Mouse (Mus musculus): Measurements from ENCODE around the gene N4bp2l2. TPM values are rescaled to one million over a fixed set of nuclear protein-coding genes. Genes with fewer than 3 reads are reported as not detected.
A peak's percentile ranks its signal among the peaks of the same experiment; 100 is the strongest.

Gene N4bp2l2
- polyA plus RNA-seq, 1 experiment from 2014 or later: 32.6 TPM

DNA sequence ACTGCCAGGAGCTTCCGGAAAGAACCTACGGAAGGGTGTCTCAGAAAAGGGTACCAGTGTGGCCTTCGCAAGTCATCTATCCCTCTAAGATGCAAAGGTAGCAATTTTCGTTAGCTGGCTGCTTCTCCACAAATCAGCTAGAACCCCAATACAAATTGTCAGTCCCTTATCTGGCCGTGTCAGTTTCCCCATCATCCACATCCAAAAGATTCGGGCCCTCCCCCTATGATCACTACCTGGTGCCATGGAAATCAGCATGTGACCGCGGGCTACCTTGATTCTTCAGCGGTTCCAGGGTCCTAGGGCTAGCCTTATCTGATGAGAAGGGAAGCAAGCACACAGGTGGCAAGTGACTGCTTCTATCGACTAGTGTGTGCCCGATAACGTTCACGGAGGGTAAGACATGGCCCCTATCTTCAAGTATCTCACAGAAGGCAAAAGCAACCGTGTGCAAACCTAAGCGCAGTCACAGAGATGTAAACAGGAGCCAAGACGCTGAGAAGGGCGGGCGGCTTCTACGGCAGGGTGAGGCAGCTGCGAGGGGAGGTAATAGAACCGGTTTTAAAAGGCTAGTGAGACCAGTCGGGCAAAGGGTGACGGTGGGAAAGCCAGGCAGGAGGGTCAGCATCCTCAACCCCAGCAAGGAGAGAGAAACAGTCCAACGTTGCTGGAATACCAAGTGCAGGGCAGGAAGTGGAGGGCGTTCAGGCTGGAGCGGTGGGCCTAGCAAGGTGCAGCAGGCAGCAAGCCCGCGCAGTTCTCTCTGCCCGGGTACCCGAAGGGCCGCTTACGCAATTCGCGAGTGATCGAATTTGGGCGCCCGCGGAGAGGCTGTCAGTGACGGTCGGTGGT is 72.9 kb downstream of the N4bp2l2 start:
- WGBS: 10% methylated on average over 40 of the region's 40 CpGs
- Histone ChIP-seq H3K9ac (peak overlapping the region; percentile 79), H3K9me3 (no peaks in the 10 kb centered on the region), H3K27me3 (peaks cover 53% of the 10 kb centered on the region), H3K4me2 (peak overlapping the region; percentile 99), H3K4me3 (peak overlapping the region; percentile 83), H3K4me1 (replicated peaks) (peaks cover 15% of the 10 kb centered on the region), H3K27ac (replicated peaks) (0 out of 2 replicates have a peak overlapping the region, but pooled peaks have one; percentile 13), H3K36me3 (peaks cover 2% of the 10 kb centered on the region; the same call in 1 of the 2 replicates)
- peak; percentile 54 for ATAC-seq (ENCODE audit: low read depth)

DNA sequence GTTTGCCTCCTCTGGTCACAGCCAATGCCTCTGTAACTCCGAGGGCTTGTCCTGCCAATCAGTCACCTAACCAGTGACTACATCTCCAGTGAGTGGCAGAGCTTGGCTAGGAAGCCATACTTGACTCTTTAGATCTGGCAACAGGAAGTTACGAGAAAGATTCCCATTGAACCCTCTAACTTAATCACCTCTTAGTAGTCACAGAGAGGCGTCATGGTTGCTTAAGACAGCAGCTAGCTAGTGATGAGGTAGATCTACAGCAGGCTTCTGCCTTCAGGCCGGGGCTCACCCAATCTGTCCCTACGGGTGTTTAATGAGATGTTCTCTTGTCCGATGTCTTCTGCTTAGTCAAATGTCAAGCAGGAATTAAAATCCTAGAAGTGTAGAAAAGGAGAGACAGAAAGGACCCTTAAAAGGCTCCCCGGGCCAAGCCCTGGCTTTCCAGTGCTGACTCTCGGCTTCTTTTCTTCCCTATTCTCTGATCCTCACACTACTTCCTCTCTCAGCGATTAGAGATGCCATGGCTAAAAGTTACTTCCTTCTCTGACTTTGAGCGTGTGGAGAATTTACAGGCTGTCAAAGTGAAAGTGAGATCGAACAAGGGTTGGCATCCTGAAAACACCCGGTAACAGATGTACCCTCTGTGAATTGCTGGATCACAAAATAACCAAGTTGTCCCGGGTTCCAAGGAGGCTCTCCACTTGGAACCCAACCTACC is 73.6 kb downstream of the N4bp2l2 start:
- Histone ChIP-seq H3K36me3 (no peaks in the 10 kb centered on the region), H3K27ac (replicated peaks) (no peak overlapping the region), H3K4me3 (peak overlapping the region; percentile 83), H3K9me3 (no peaks in the 10 kb centered on the region), H3K4me2 (peak overlapping the region; percentile 99), H3K4me1 (replicated peaks) (peaks cover 15% of the 10 kb centered on the region), H3K9ac (0 out of 2 replicates have a peak overlapping the region, but pooled peaks have one; percentile 79), H3K27me3 (peaks cover 47% of the 10 kb centered on the region)
- no peak for ATAC-seq (ENCODE audit: low read depth)
- WGBS: 73% methylated on average over 13 of the region's 13 CpGs

DNA sequence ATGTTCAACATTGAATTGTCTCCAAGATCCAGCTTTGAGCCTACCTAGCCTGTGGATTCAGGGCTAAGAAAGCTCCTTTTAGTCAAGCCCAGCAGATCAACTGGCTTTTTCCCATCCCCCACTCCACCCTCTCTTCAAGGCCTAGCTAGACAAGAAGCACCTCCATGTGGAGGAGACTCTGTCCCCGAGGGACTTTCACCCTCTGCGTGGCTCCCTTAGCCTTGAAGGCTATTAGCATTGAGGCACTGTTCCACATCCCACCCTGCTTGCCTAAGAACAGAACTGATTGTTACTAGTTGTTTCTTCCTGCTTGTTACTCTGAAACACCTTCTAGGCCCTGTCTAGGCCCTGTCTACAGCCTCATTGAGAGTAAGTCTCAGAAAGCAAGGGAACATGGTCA is 76.0 kb downstream of the N4bp2l2 start:
- Histone ChIP-seq H3K9me3 (no peaks in the 10 kb centered on the region), H3K27ac (replicated peaks) (no peak overlapping the region), H3K9ac (no peak overlapping the region), H3K27me3 (peaks cover 25% of the 10 kb centered on the region), H3K4me1 (replicated peaks) (peaks cover 14% of the 10 kb centered on the region), H3K36me3 (no peaks in the 10 kb centered on the region), H3K4me3 (no peak overlapping the region), H3K4me2 (no peak overlapping the region)
- 71% methylated on average over 2 of the region's 2 CpGs for WGBS
- no peak for ATAC-seq (ENCODE audit: low read depth)

DNA sequence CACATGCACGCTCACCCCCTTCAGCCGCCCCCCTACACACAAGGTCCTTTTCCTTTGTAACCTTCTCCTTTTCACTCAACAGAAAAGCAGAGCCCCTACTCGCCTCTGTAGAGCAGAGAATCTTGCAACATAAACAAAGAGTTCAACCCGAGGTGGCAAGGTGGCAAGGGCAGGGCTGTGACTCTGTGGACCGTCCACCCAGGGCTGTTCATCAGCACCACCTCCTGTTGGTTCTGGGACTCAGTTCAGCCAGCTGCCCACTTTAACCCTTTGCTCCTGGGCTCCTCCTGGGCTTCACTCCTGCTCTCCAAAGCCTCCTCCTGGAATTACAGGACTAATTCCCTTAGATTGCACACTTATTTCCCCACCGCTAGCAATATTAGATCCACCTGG is 81.7 kb downstream of the N4bp2l2 start:
- Histone ChIP-seq H3K9me3 (no peaks in the 10 kb centered on the region), H3K27ac (replicated peaks) (no peak overlapping the region), H3K27me3 (no peaks in the 10 kb centered on the region), H3K4me2 (no peak overlapping the region), H3K4me1 (replicated peaks) (no peaks in the 10 kb centered on the region), H3K4me3 (no peak overlapping the region), H3K36me3 (no peaks in the 10 kb centered on the region), H3K9ac (no peak overlapping the region)
- WGBS: 54% methylated on average over 6 of the region's 6 CpGs
- no peak for ATAC-seq (ENCODE audit: low read depth)

DNA sequence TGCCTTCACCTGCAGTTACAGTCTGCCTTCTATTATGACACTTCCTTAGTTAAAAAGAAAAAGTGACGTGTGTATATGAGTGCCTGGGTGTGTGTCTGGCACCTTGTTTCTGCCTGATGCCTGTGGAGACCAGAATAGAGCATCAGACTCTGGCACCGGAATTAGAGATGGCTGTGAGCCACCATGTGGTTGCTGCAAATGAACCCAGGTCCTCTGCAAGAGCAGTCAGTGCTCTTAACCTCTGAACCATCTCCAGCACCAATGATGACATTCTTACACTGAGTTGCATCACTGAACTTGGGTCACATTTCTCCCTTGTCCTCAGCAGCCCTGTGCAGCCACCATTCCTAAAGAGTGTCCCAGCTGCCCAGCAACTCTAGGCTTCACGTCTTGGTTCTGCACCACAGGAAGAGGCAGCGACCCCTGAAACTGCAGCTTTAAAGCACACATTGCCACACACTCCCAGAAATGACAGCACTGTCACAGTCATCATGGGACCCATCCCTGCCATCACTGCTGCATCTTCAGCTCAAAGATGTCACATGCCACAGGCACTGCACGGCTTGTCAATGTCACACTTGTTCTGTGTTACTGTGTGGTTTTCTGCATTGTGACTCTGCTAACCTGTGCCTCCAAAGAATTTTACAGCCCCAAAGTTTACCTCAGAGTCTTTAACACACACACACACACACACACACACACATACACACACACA is 82.2 kb downstream of the N4bp2l2 start:
- 79% methylated on average over 5 of the region's 5 CpGs for whole genome bisulfite sequencing
- H3K27me3 ChIP-seq: no peaks in the 10 kb centered on the region
- no peak overlapping the region for H3K27ac ChIP-seq (replicated peaks)
- H3K36me3 ChIP-seq: no peaks in the 10 kb centered on the region
- ATAC-seq (ENCODE audit: low read depth): no peak
- H3K4me1 ChIP-seq (replicated peaks): no peaks in the 10 kb centered on the region
- no peaks in the 10 kb centered on the region for H3K9me3 ChIP-seq
- no peak overlapping the region for H3K4me3 ChIP-seq
- no peak overlapping the region for H3K9ac ChIP-seq
- no peak overlapping the region for H3K4me2 ChIP-seq

DNA sequence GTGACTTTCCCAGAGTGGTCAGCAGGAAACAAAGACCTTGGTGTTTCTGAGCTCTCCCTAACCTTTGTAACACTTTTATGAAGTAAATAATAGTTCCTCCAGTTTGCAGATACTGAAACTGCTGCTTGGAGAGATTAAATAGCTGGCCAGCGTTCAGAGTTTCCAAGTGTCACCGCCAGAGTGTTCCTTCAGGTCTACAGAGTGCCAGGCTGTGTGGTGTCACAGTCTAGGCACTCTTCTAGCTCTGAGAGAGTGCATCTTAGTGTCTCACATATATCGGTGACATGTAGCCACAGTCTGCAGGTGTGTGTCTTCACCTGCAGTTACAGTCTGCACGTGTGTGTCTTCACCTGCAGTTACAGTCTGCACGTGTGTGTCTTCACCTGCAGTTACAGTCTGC is 82.8 kb downstream of the N4bp2l2 start:
- no peak overlapping the region for H3K4me3 ChIP-seq
- no peak overlapping the region for H3K27ac ChIP-seq (replicated peaks)
- 78% methylated on average over 5 of the region's 5 CpGs for WGBS
- H3K9me3 ChIP-seq: no peaks in the 10 kb centered on the region
- no peaks in the 10 kb centered on the region for H3K27me3 ChIP-seq
- H3K4me2 ChIP-seq: no peak overlapping the region
- ATAC-seq (ENCODE audit: low read depth): no peak
- H3K9ac ChIP-seq: no peak overlapping the region
- H3K36me3 ChIP-seq: no peaks in the 10 kb centered on the region
- no peaks in the 10 kb centered on the region for H3K4me1 ChIP-seq (replicated peaks)

DNA sequence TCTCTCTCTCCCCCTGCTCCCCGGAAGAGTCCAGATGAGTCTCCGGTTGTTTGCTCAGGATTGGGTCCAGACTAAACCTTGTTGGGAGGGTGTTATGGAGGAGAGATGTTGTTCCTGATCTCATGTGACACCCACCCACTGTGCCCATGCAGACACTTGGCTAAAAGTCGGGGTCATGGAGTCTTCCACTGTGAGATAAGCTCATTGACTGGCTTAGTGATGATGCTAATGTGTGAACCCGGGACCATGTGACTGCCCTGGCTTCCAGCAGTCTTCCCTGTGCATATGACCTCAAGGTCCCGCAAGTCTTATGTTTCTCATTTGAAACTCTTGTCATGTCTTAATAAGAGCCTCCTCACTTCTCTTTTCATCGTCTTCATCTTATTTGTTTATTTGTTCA is 84.8 kb downstream of the N4bp2l2 start:
- Histone ChIP-seq H3K27ac (replicated peaks) (no peak overlapping the region), H3K4me1 (replicated peaks) (no peaks in the 10 kb centered on the region), H3K9me3 (no peaks in the 10 kb centered on the region), H3K4me3 (no peak overlapping the region), H3K36me3 (no peaks in the 10 kb centered on the region), H3K9ac (no peak overlapping the region), H3K27me3 (no peaks in the 10 kb centered on the region), H3K4me2 (no peak overlapping the region)
- ATAC-seq (ENCODE audit: low read depth): no peak
- 76% methylated on average over 6 of the region's 6 CpGs for WGBS

DNA sequence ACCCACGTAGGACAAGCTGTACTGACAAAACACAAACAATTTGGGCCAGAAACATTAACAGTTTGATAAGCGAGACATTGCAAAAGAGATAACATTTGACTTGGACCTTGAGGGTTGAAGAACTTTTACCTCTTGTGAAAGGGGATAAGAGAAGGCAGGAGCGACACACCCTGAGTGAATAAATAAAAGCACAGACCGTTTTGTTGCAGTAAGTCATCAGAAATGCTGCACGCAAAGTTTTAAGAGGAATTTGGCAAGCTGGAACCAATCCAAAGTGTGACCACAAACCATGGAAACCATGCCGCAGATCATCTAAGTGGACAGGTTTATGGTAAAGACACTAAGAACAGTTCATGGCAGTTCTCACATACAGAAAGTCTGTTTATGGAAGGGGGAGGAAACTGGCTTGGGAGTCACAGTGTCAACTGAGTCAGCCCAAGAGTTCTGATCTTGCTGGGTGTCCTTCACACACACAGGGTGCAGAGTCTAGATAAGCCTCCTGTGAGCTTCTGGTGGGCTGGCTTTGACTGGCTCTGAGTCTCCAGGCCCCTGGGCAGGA is 87.3 kb downstream of the N4bp2l2 start:
- Histone ChIP-seq H3K9me3 (no peaks in the 10 kb centered on the region), H3K9ac (no peak overlapping the region), H3K27me3 (no peaks in the 10 kb centered on the region), H3K27ac (replicated peaks) (no peak overlapping the region), H3K4me3 (no peak overlapping the region), H3K4me2 (no peak overlapping the region), H3K4me1 (replicated peaks) (no peaks in the 10 kb centered on the region), H3K36me3 (peaks cover 9% of the 10 kb centered on the region)
- WGBS: 87% methylated on average over 6 of the region's 6 CpGs
- ATAC-seq (ENCODE audit: low read depth): no peak

DNA sequence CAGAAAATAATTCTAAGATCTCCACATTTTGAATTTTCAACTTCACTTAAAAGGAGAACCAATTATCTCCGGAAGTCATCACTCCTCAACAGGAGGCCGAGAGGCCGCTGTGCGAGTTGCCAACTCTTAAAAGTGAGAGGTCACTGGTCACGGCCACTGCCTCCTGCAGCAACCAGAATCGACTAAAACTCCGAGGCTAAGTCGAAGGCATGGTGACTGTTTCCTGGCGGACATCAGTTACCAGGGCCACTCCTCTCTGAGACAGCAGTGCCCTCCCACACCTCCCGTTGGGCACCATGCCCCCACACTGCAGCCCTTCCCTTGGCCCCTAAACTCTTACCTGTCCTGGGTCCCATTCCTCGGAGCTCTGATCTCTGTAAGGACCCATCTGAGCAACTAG is 89.2 kb downstream of the N4bp2l2 start:
- no peaks in the 10 kb centered on the region for H3K4me1 ChIP-seq (replicated peaks)
- no peak overlapping the region for H3K4me3 ChIP-seq
- 86% methylated on average over 11 of the region's 11 CpGs for WGBS
- peaks cover 27% of the 10 kb centered on the region for H3K36me3 ChIP-seq
- H3K27me3 ChIP-seq: no peaks in the 10 kb centered on the region
- ATAC-seq (ENCODE audit: low read depth): no peak
- H3K4me2 ChIP-seq: no peak overlapping the region
- H3K9me3 ChIP-seq: no peaks in the 10 kb centered on the region
- no peak overlapping the region for H3K27ac ChIP-seq (replicated peaks)
- H3K9ac ChIP-seq: no peak overlapping the region

DNA sequence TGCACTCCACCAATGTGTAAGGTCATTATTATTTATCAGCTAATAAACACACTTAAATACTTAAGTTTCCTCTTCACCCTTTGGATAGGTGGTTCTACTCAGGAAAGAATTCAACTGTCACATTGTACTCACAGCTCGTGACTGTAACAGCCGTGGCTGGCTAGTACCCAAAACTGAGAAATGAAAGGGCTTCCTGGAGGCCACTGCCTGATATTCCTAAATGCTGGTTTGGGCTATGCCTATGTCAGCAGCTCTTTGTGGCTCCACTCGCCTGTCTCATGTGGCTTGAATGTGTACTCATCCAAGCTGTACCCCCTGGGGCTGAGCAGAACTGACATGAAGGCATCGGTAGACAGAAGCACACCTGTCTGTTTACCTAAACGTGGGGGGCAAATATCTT is 91.1 kb downstream of the N4bp2l2 start:
- WGBS: 84% methylated on average over 5 of the region's 5 CpGs
- ATAC-seq (ENCODE audit: low read depth): no peak
- H3K4me1 ChIP-seq (replicated peaks): no peaks in the 10 kb centered on the region

DNA sequence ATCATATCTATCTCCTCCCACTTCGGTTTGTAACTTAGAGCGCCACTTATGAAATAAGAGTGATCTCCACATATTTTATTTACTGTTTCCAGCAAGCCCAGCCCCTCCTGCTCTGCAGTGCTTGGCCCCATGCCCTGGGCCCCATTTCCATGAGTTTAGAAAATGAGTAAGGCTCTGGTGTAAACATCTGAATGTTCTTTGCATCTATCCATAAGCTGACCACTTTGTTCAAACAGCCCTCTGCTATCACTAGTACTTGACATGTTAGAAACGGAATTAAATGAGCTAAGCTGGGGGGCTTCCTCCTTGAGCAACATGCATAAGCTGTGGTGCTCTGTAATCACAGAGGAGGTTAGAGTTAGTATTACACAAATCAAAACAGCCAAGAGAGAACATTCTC is 91.6 kb downstream of the N4bp2l2 start:
- H3K27me3 ChIP-seq: no peaks in the 10 kb centered on the region
- H3K27ac ChIP-seq (replicated peaks): no peak overlapping the region
- H3K4me1 ChIP-seq (replicated peaks): no peaks in the 10 kb centered on the region
- ATAC-seq (ENCODE audit: low read depth): no peak
- H3K36me3 ChIP-seq: peaks cover 36% of the 10 kb centered on the region
- H3K9me3 ChIP-seq: no peaks in the 10 kb centered on the region
- no peak overlapping the region for H3K4me2 ChIP-seq
- 94% methylated on average over 3 of the region's 3 CpGs for WGBS
- H3K9ac ChIP-seq: no peak overlapping the region
- no peak overlapping the region for H3K4me3 ChIP-seq

More for the DNA sequence above, 91.1 kb downstream of the N4bp2l2 start:
- H3K27me3 ChIP-seq: no peaks in the 10 kb centered on the region
- no peak overlapping the region for H3K4me2 ChIP-seq
- H3K9ac ChIP-seq: no peak overlapping the region
- no peaks in the 10 kb centered on the region for H3K9me3 ChIP-seq
- peaks cover 35% of the 10 kb centered on the region for H3K36me3 ChIP-seq
- H3K27ac ChIP-seq (replicated peaks): no peak overlapping the region
- no peak overlapping the region for H3K4me3 ChIP-seq
